Mouse (Mus musculus) heart, postnatal 0 days (tissue): ENCODE measurements around the gene Slc13a5.

Experiments
- CTCF ChIP-seq: IDR thresholded peaks from 2 replicates; pipeline ENCODE4 v1.5.1; 2016; ENCODE audit warnings: antibody characterized with exemption, control low read depth, low read depth
- EP300 ChIP-seq: IDR thresholded peaks from 2 replicates; pipeline ENCODE4 v1.6.1; 2016; ENCODE audit warnings: antibody characterized with exemption, low read depth

DNA sequence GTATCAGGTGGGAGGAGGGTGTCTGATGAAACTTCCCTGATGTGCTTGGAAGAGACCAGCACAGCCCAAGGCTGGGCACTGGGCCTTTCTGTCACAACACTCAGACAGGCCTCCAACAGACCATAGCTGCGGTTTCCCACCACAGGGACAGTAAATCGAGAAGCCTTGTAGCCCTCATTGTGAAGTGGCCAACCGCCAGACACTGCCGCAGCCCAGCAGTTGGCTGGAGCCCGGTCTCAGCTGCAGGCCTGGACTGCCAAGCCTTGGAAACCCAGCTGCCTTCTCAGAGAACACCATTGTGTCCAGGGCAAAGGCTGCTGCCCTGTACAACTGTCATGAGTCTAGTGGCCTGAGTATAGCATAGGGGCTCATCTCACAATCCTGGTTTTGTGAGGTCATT lies 33.0 kb downstream of the Slc13a5 start:
- no peak for TF ChIP-seq CTCF
- TF ChIP-seq EP300: no peak
